Mouse (Mus musculus): ENCODE data around the gene Ppp1r13b. TPM values are rescaled to one million over a fixed set of nuclear protein-coding genes. Genes with fewer than 3 reads are reported as not detected.

The Ppp1r13b gene
- polyA plus RNA-seq, 1 experiment: 4.8 TPM

DNA sequence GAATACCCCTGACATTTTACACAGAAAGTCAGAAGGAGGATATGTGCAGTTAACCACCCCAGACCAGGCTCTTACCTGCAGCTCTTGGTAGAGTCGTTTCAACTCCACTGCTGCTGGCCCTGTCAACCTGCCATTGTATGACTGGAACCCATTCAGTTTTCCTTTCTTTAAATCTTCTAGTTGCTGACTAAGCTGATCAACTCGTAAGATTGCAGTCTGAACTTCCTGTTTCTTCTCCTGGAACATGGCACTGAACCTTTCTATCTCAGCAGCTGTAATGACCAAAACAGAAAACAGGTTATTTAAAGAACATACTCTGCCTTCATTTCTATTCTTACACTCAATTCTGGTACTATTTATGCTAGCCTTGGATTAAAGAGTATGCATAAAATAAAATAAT lies 64.4 kb downstream of the Ppp1r13b start:
- Histone ChIP-seq H3K4me3 (ENCODE audit: insufficient read depth, poor library complexity, severe bottlenecking) (no peak overlapping the region), H3K27me3 (ENCODE audit: control insufficient read depth, insufficient read depth, insufficient read length) (no peaks in the 10 kb centered on the region), H3ac (ENCODE audit: control insufficient read depth, insufficient read length, low read depth) (no peak overlapping the region), H3K79me3 (ENCODE audit: low read depth) (no peaks in the 10 kb centered on the region), H3K36me3 (ENCODE audit: control insufficient read depth, insufficient read depth) (peaks cover 3% of the 10 kb centered on the region), H3K79me2 (ENCODE audit: control insufficient read depth, insufficient read depth) (no peaks in the 10 kb centered on the region)
- TF ChIP-seq FOSL1 (IDR thresholded peaks at IDR 0.05; ENCODE audit: insufficient read depth, low read length, poor library complexity, severe bottlenecking) (no peak), MAX (IDR thresholded peaks at IDR 0.05) (no peak), CEBPB (IDR thresholded peaks at IDR 0.05; ENCODE audit: low read depth) (no peak), USF1 (IDR thresholded peaks at IDR 0.05; ENCODE audit: low read depth) (no peak), MYOG (IDR thresholded peaks at IDR 0.05; ENCODE audit: control insufficient read depth, extremely low read depth, insufficient read length) (no peak), MYOD1 (IDR thresholded peaks at IDR 0.05; ENCODE audit: control insufficient read depth, insufficient read length, low read depth) (no peak), CTCF (IDR thresholded peaks at IDR 0.05; ENCODE audit: control insufficient read depth, insufficient read depth, insufficient read length) (no peak)

GRCm38 (mm10) chr12:111842565-111843433 lies 65.1 kb downstream of the Ppp1r13b start:
- Histone ChIP-seq H3K4me3 (ENCODE audit: insufficient read depth, poor library complexity, severe bottlenecking) (no peak overlapping the region), H3K79me3 (ENCODE audit: low read depth) (no peaks in the 10 kb centered on the region), H3K36me3 (ENCODE audit: control insufficient read depth, insufficient read depth) (peaks cover 3% of the 10 kb centered on the region), H3ac (ENCODE audit: control insufficient read depth, insufficient read length, low read depth) (no peak overlapping the region), H3K79me2 (ENCODE audit: control insufficient read depth, insufficient read depth) (no peaks in the 10 kb centered on the region), H3K27me3 (ENCODE audit: control insufficient read depth, insufficient read depth, insufficient read length) (no peaks in the 10 kb centered on the region)
- TF ChIP-seq CEBPB (IDR thresholded peaks at IDR 0.05; ENCODE audit: low read depth) (no peak), MYOD1 (IDR thresholded peaks at IDR 0.05; ENCODE audit: control insufficient read depth, insufficient read length, low read depth) (no peak), MYOG (IDR thresholded peaks at IDR 0.05; ENCODE audit: control insufficient read depth, extremely low read depth, insufficient read length) (no peak), FOSL1 (IDR thresholded peaks at IDR 0.05; ENCODE audit: insufficient read depth, low read length, poor library complexity, severe bottlenecking) (no peak), MAX (IDR thresholded peaks at IDR 0.05) (no peak), USF1 (IDR thresholded peaks at IDR 0.05; ENCODE audit: low read depth) (no peak), CTCF (IDR thresholded peaks at IDR 0.05; ENCODE audit: control insufficient read depth, insufficient read depth, insufficient read length) (no peak)

DNA sequence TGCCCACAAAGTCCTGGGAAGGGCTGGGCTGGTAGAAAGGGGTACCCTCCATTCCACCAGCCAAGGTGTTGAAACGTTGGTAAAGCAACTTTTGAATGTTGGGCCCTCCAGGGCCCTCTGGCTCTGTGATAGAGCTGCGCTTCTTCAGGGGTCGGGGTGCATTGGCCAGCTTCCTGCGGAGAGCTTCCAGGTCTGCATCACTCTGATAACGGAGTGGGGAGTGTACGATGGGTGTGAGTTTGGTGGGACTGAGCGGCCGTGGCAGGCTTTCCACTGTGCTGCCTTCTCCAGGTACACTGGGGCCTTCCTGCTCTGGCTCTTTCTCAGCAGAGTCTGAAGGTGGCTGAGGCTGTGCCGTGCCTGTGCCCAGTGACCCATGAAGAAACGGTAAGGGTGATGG lies 74.5 kb downstream of the Ppp1r13b start:
- H3K79me2 ChIP-seq (ENCODE audit: control insufficient read depth, insufficient read depth): no peaks in the 10 kb centered on the region
- H3K79me3 ChIP-seq (ENCODE audit: low read depth): no peaks in the 10 kb centered on the region
- H3K4me3 ChIP-seq (ENCODE audit: insufficient read depth, poor library complexity, severe bottlenecking): no peak overlapping the region
- no peak overlapping the region for H3ac ChIP-seq (ENCODE audit: control insufficient read depth, insufficient read length, low read depth)
- H3K27me3 ChIP-seq (ENCODE audit: control insufficient read depth, insufficient read depth, insufficient read length): no peaks in the 10 kb centered on the region
- peaks cover 13% of the 10 kb centered on the region for H3K36me3 ChIP-seq (ENCODE audit: control insufficient read depth, insufficient read depth)
- TF ChIP-seq CTCF (IDR thresholded peaks at IDR 0.05; ENCODE audit: control insufficient read depth, insufficient read depth, insufficient read length) (no peak), CEBPB (IDR thresholded peaks at IDR 0.05; ENCODE audit: low read depth) (no peak), MYOD1 (IDR thresholded peaks at IDR 0.05; ENCODE audit: control insufficient read depth, insufficient read length, low read depth) (no peak), MYOG (IDR thresholded peaks at IDR 0.05; ENCODE audit: control insufficient read depth, extremely low read depth, insufficient read length) (no peak), MAX (IDR thresholded peaks at IDR 0.05) (no peak), USF1 (IDR thresholded peaks at IDR 0.05; ENCODE audit: low read depth) (no peak), FOSL1 (IDR thresholded peaks at IDR 0.05; ENCODE audit: insufficient read depth, low read length, poor library complexity, severe bottlenecking) (no peak)

GRCm38 (mm10) chr12:111832643-111833042 lies 75.3 kb downstream of the Ppp1r13b start:
- Histone ChIP-seq H3ac (ENCODE audit: control insufficient read depth, insufficient read length, low read depth) (no peak overlapping the region), H3K4me3 (ENCODE audit: insufficient read depth, poor library complexity, severe bottlenecking) (no peak overlapping the region), H3K79me3 (ENCODE audit: low read depth) (no peaks in the 10 kb centered on the region), H3K36me3 (ENCODE audit: control insufficient read depth, insufficient read depth) (peaks cover 21% of the 10 kb centered on the region), H3K27me3 (ENCODE audit: control insufficient read depth, insufficient read depth, insufficient read length) (no peaks in the 10 kb centered on the region), H3K79me2 (ENCODE audit: control insufficient read depth, insufficient read depth) (no peaks in the 10 kb centered on the region)
- no peak for TF ChIP-seq CTCF (IDR thresholded peaks at IDR 0.05; ENCODE audit: control insufficient read depth, insufficient read depth, insufficient read length)
- TF ChIP-seq MAX (IDR thresholded peaks at IDR 0.05): no peak
- no peak for TF ChIP-seq USF1 (IDR thresholded peaks at IDR 0.05; ENCODE audit: low read depth)
- no peak for TF ChIP-seq CEBPB (IDR thresholded peaks at IDR 0.05; ENCODE audit: low read depth)
- TF ChIP-seq MYOD1 (IDR thresholded peaks at IDR 0.05; ENCODE audit: control insufficient read depth, insufficient read length, low read depth): no peak
- no peak for TF ChIP-seq FOSL1 (IDR thresholded peaks at IDR 0.05; ENCODE audit: insufficient read depth, low read length, poor library complexity, severe bottlenecking)
- no peak for TF ChIP-seq MYOG (IDR thresholded peaks at IDR 0.05; ENCODE audit: control insufficient read depth, extremely low read depth, insufficient read length)

GRCm38 (mm10) chr12:111830375-111830774 lies 77.5 kb downstream of the Ppp1r13b start:
- no peak overlapping the region for H3ac ChIP-seq (ENCODE audit: control insufficient read depth, insufficient read length, low read depth)
- H3K27me3 ChIP-seq (ENCODE audit: control insufficient read depth, insufficient read depth, insufficient read length): no peaks in the 10 kb centered on the region
- no peaks in the 10 kb centered on the region for H3K79me3 ChIP-seq (ENCODE audit: low read depth)
- no peak for TF ChIP-seq MAX (IDR thresholded peaks at IDR 0.05)
- TF ChIP-seq USF1 (IDR thresholded peaks at IDR 0.05; ENCODE audit: low read depth): no peak
- no peak for TF ChIP-seq CTCF (IDR thresholded peaks at IDR 0.05; ENCODE audit: control insufficient read depth, insufficient read depth, insufficient read length)
- TF ChIP-seq FOSL1 (IDR thresholded peaks at IDR 0.05; ENCODE audit: insufficient read depth, low read length, poor library complexity, severe bottlenecking): no peak
- TF ChIP-seq CEBPB (IDR thresholded peaks at IDR 0.05; ENCODE audit: low read depth): no peak
- no peak for TF ChIP-seq MYOD1 (IDR thresholded peaks at IDR 0.05; ENCODE audit: control insufficient read depth, insufficient read length, low read depth)
- no peak for TF ChIP-seq MYOG (IDR thresholded peaks at IDR 0.05; ENCODE audit: control insufficient read depth, extremely low read depth, insufficient read length)
- no peak overlapping the region for H3K4me3 ChIP-seq (ENCODE audit: insufficient read depth, poor library complexity, severe bottlenecking)
- H3K79me2 ChIP-seq (ENCODE audit: control insufficient read depth, insufficient read depth): no peaks in the 10 kb centered on the region
- H3K36me3 ChIP-seq (ENCODE audit: control insufficient read depth, insufficient read depth): peaks cover 32% of the 10 kb centered on the region
